Mouse (Mus musculus) ES-E14 (cell line): Measurements from ENCODE around the gene Fbxl4.

Experiments
- MAFK ChIP-seq: IDR thresholded peaks from 2 replicates; pipeline ENCODE4 v1.6.1; 2014; ENCODE audit warnings: mild to moderate bottlenecking, low read depth, low read length, inconsistent platforms; ENCODE audit not compliant: insufficient read depth
- ZC3H11A ChIP-seq: IDR thresholded peaks from 2 replicates; pipeline ENCODE4 v1.6.1; 2012; ENCODE audit warnings: low read depth, mild to moderate bottlenecking, inconsistent platforms, low read length, borderline replicate concordance
- ZNF384 ChIP-seq: IDR thresholded peaks from 2 replicates; pipeline ENCODE4 v1.6.1; 2012; ENCODE audit warnings: low read depth, low read length, inconsistent platforms

- TF ChIP-seq ZC3H11A (no peak), ZNF384 (no peak), MAFK (no peak)
Measured at GRCm38 (mm10) chr4:22428150-22428549, 70.8 kb downstream of the Fbxl4 start.
